Mouse (Mus musculus) cerebellum, adult 2 months (tissue): ENCODE measurements at regions not wholly inside any gene's neighbourhood (a gene's known extent, or its start where the extent isn't known, plus 50 kb on each side); places are given as distances from the start of the nearest gene placed in this dataset.

ENCODE experiments used
- DNase-seq, 2 experiments: peaks; one replicate each; pipeline ENCODE4 v3.0.0; 2021
- H3K27ac ChIP-seq: fragments of 200-500 bp; 2 replicates; pipeline ENCODE4 v1.5.1; 2012; ENCODE audit warnings: low read length, control low read depth, inconsistent platforms; ENCODE audit not compliant: insufficient read depth
- H3K27me3 ChIP-seq: fragments of 200-500 bp; 2 replicates; pipeline ENCODE4 v1.6.1; 2012; ENCODE audit warnings: inconsistent platforms, mild to moderate bottlenecking, low read length, moderate library complexity; ENCODE audit not compliant: control insufficient read depth, insufficient read depth
- H3K4me1 ChIP-seq: fragments of 200-500 bp; 2 replicates; pipeline ENCODE4 v1.6.1; 2011; ENCODE audit warnings: low read length; ENCODE audit not compliant: control insufficient read depth, insufficient read depth
- H3K4me3 ChIP-seq: fragments of 200-500 bp; replicated peaks from 2 replicates; pipeline ENCODE3; 2011; ENCODE audit warnings: mild to moderate bottlenecking, low read depth, low read length, control low read depth; ENCODE audit not compliant: insufficient read depth
- CTCF ChIP-seq: fragments of 200-500 bp; IDR thresholded peaks from 2 replicates; pipeline ENCODE4 v1.5.1; 2011; ENCODE audit warnings: low read depth, mild to moderate bottlenecking, control low read depth, low read length, moderate library complexity, borderline replicate concordance; ENCODE audit not compliant: insufficient read depth
- POLR2A ChIP-seq: fragments of 200-500 bp; IDR thresholded peaks from 2 replicates; pipeline ENCODE4 v1.6.1; 2011; ENCODE audit warnings: low read length, control low read depth, borderline replicate concordance; ENCODE audit not compliant: insufficient read depth
- WGBS: fragments of 180-500 bp; shearing (Covaris S2); methylation state at CpG from one replicate; pipeline ENCODE4 v1.1.7; 2018; 5-methylcytosine and 5-hydroxymethylcytosine counted together

DNA sequence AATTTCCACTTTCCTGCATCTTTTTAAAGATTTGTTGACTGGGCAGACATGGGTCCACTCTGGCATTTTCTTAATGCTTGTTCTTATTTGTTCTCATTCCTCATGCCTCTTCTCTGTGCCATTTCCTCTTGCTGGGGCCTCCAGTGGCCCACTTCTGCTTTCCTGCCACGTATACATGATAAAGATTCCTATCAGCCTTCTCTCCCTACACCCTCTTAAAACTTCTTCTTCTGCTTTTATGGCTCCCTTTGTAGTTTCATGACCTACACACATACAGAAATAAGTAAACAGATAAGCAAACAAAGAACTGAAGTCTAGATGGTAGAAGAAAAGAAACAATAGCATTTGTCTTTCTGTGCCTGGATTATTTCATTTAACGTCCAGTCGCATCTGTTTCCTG lies 110.9 kb upstream of the Tab2 start:
- TF ChIP-seq CTCF (no peak), POLR2A (no peak)
- Histone ChIP-seq H3K27me3 (no peaks in the 10 kb centered on the region), H3K4me1 (no peaks in the 10 kb centered on the region), H3K27ac (no peak overlapping the region), H3K4me3 (no peak overlapping the region)
- 86% methylated on average over 3 of the region's 3 CpGs for WGBS
- DNase-seq, result no peak

DNA sequence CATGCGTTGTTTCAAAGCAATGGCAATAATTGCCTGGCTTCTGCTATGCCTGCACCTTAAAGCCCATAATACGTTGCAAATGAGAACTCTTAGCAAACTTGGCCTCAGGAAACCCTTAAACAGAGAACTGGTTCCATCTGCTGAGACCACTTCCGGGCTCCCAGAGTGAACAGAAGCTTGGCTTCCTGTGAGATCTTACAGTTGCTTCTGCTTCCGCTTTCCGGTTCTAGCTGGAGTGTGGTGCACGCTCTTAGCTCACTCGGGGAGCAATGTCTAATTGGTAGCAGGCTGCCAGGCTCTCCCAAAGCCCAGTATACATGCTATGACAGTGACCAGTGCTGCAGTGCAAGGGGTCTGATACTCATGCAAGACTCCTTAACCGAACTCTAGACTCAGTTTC lies 109.7 kb upstream of the Tab2 start:
- Histone ChIP-seq H3K4me1 (no peaks in the 10 kb centered on the region), H3K27me3 (no peaks in the 10 kb centered on the region), H3K4me3 (no peak overlapping the region), H3K27ac (no peak overlapping the region)
- 67% methylated on average over 8 of the region's 8 CpGs for WGBS
- DNase-seq, result no peak
- TF ChIP-seq POLR2A, result no peak
- no peak for TF ChIP-seq CTCF

DNA sequence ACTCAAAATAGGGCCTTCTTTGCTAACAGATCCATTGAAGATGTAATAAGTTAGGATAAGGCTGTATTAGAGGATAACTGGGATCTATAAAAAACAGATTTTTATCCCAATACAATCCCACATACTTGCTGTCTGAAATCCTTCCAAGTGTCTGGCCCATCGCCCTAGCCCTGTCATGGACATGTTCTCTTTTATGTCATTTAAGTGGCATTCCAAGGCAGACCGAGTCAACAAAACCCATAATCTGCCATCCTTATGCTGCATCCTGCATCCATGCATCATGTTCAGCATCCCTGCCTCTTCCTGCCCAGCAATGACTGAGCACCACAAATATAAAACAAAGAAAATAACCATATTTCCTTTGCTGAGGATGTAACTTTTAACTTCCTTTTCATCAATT lies 108.3 kb upstream of the Tab2 start:
- no peaks in the 10 kb centered on the region for H3K4me1 ChIP-seq
- TF ChIP-seq CTCF (no peak), POLR2A (no peak)
- H3K27me3 ChIP-seq, result no peaks in the 10 kb centered on the region
- no peak overlapping the region for H3K27ac ChIP-seq
- WGBS, result 41% methylated on average over 2 of the region's 2 CpGs
- no peak overlapping the region for H3K4me3 ChIP-seq
- DNase-seq, result no peak

DNA sequence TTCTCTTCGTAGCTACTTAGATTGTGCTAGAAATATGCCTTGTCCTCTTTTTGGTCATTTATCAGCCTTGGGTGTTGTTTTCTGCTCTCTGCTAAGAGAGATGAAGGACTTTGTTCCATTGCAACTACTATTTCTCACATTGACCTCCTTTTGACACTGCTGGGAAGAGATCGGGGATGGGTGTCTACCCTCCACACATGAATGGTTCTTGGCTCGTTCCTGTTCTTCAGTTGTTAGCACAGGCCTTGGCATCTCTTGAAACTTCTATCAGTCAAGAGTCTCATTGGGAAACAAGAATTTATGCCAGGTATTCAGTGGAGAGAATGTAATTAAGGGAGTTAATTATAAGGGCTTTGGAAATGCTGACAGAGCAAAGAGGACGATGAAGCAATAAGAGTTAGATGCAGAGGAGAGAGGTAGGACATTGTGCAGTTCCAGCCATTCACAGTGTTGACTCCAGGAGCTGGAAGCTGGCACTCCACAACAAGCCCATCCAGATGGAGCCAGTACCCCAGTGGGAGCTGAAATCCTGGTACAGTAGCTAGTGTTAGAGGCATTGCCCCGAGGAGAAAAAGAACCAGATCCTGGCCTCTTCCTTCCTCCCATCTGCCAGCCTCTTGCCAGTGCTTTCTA lies 107.5 kb upstream of the Tab2 start:
- H3K27me3 ChIP-seq, result no peaks in the 10 kb centered on the region
- peak; percentile 9 to 47 for DNase-seq
- TF ChIP-seq CTCF, result no peak
- no peak for TF ChIP-seq POLR2A
- no peak overlapping the region for H3K4me3 ChIP-seq
- WGBS, result 20% methylated on average over 5 of the region's 5 CpGs
- H3K4me1 ChIP-seq, result no peaks in the 10 kb centered on the region
- H3K27ac ChIP-seq, result no peak overlapping the region

DNA sequence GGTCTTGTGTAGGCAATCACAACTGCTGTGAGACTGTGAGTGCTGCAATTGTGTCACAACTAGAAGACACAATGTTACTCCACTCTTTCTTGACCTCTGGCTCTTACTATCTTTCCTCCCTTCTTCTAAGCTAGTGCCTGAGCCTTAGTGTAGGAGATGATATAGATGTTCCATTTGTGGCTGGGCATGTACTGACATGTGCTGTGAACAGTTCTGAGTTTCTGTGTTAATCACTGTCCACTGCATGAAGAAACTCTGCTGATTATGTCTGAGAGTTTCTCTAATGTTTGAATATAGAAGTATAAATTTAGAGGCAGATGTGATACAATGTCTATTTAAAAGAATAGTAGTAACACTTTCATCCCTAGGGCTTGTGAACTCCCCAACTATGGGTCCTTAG lies 105.0 kb upstream of the Tab2 start:
- Histone ChIP-seq H3K4me3 (no peak overlapping the region), H3K4me1 (no peaks in the 10 kb centered on the region), H3K27me3 (no peaks in the 10 kb centered on the region), H3K27ac (no peak overlapping the region)
- DNase-seq, result no peak
- TF ChIP-seq POLR2A, result no peak
- no peak for TF ChIP-seq CTCF

DNA sequence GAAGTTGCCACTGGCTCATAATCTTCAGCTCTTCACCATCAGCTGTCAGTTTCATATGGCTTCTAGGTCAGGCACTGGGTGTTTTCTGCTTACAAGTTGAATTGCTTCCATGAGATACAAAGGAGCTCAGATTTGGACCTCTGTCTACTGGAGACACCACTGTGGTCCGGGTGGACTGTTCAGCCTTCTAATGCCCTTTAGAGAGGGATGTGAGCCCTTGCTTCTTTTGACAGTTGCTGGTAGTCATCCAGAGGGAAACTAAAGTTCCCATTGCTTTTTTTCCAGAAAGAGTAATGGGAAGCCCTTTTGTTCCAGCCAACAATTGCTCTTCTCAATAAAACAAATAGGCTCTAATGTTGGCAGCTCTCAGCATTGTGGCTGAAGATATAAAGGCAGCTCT lies 103.7 kb upstream of the Tab2 start:
- peak in 1 of 2 experiments; percentile 35 for DNase-seq
- TF ChIP-seq CTCF (no peak), POLR2A (no peak)

DNA sequence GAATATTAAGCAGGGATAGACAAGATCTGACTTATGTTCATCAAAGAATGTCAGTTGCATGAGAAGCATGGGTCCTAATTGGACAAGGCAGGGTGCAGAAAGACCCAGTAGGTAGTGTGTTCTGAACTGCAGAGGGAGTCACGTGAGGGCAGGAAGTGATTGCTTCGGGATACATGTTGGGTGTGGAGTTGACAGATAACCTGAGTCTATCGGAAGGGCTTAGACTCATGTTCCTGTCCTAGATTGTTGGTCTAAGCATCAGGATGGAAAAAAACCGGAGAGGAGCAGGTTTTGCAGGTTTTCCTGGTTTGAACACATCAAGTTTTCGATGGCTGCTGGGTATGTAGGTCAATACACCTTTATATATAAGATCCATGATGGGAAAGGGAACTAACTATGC lies 101.8 kb upstream of the Tab2 start:
- H3K4me3 ChIP-seq, result no peak overlapping the region
- no peak overlapping the region for H3K27ac ChIP-seq
- no peaks in the 10 kb centered on the region for H3K4me1 ChIP-seq
- H3K27me3 ChIP-seq, result no peaks in the 10 kb centered on the region
- no peak for TF ChIP-seq CTCF
- no peak for TF ChIP-seq POLR2A
- no peak for DNase-seq
- whole genome bisulfite sequencing, result 87% methylated on average over 5 of the region's 5 CpGs

More for the DNA sequence above, 103.7 kb upstream of the Tab2 start:
- Histone ChIP-seq H3K4me1 (no peaks in the 10 kb centered on the region), H3K27ac (no peak overlapping the region), H3K27me3 (no peaks in the 10 kb centered on the region), H3K4me3 (no peak overlapping the region)
- 55% methylated on average over 1 of the region's 1 CpGs for WGBS

DNA sequence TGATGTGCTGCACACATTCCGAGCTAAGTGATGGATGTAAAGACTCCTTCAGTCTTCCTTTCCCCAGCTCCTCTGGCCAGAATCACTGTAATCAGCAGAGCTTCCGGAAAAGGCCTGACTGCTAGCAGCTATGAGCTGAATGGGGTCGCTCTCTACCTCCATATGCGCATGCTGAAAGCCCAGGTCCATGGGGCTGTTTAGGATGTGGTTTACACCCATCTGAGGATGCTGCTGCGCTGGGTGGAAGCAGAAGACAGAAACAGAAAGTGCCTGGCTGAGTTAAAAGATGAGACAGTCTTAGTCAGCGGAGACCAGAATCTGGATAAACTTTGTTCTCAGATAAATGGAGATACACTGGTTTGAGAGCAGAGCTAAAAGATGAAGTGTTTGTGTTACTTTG lies 99.3 kb upstream of the Tab2 start:
- Histone ChIP-seq H3K4me1 (no peaks in the 10 kb centered on the region), H3K27ac (no peak overlapping the region), H3K27me3 (no peaks in the 10 kb centered on the region), H3K4me3 (no peak overlapping the region)
- 81% methylated on average over 6 of the region's 6 CpGs for WGBS
- TF ChIP-seq CTCF (no peak), POLR2A (no peak)
- DNase-seq, result no peak
